Mouse (Mus musculus): ENCODE results near the gene Pld4. TPM values are rescaled to one million over a fixed set of nuclear protein-coding genes. Genes with fewer than 3 reads are reported as not detected.
"Not testable (repeated sequence)": the region's sequence is repeated elsewhere in the genome, so short reads cannot be mapped to it uniquely, and the experiment has no call there.

Pld4 gene
- polyA plus RNA-seq, 1 experiment from 2014 or later = 4.2 TPM

- peak; percentile 93 for ATAC-seq (ENCODE audit: low FRiP score)
- Histone ChIP-seq H3K27me3 (ENCODE audit: control insufficient read depth, insufficient read depth, low read length) (no peaks in the 10 kb centered on the region), H3K4me3 (ENCODE audit: low read depth, low read length) (peak within 1 kb of the TSS; percentile 66)
Measured at GRCm38 (mm10) chr12:112808587-112809364, 48.3 kb downstream of the Pld4 start, which contains the start of gene Clba1. TSS of gene Clba1 (plus strand) at chr12:112808937.

GRCm38 (mm10) chr12:112809641-112810040, 49.2 kb downstream of the Pld4 start:
- ATAC-seq (ENCODE audit: low FRiP score) (no peak), DNase-seq (ENCODE audit: low spot score, missing footprints) (no peak)
- H3K4me2 ChIP-seq = peak overlapping the region; percentile 98
- 27% methylated on average over 8 of the region's 8 CpGs for WGBS
- no peaks in the 10 kb centered on the region for H3K27me3 ChIP-seq (ENCODE audit: control insufficient read depth, insufficient read depth, low read length)
- no peaks in the 10 kb centered on the region for H3K9me3 ChIP-seq (ENCODE audit: control insufficient read depth, low read length)
- peaks cover 5% of the 10 kb centered on the region for H3K4me1 ChIP-seq (ENCODE audit: control insufficient read depth, insufficient read depth, low read length)
- no peak overlapping the region for H3K27ac ChIP-seq (ENCODE audit: low read depth, low read length)
- peak overlapping the region; percentile 71 for H3K9ac ChIP-seq (ENCODE audit: low read length)
- H3K36me3 ChIP-seq (ENCODE audit: control insufficient read depth, insufficient read depth, low read length) = no peaks in the 10 kb centered on the region
- H3K4me3 ChIP-seq (ENCODE audit: low read depth, low read length) = peak overlapping the region; percentile 66

More at GRCm38 (mm10) chr12:112808587-112809364, 48.3 kb downstream of the Pld4 start, which contains the start of gene Clba1:
- Histone ChIP-seq H3K9ac (ENCODE audit: low read length) (peak within 1 kb of the TSS; percentile 71), H3K4me2 (peak within 1 kb of the TSS; percentile 98), H3K27ac (ENCODE audit: low read depth, low read length) (0 out of 2 replicates have a peak within 1 kb of the TSS, but pooled peaks have one; percentile 22), H3K36me3 (ENCODE audit: control insufficient read depth, insufficient read depth, low read length) (no peaks in the 10 kb centered on the region), H3K4me1 (ENCODE audit: control insufficient read depth, insufficient read depth, low read length) (peaks cover 5% of the 10 kb centered on the region), H3K9me3 (ENCODE audit: control insufficient read depth, low read length) (no peaks in the 10 kb centered on the region)
- DNase-seq (ENCODE audit: low spot score, missing footprints) = peak; percentile 99
- under 1% methylated on average over 58 of the region's 64 CpGs for WGBS

- ATAC-seq (ENCODE audit: low FRiP score) = no peak
- no peak overlapping the region for H3K27ac ChIP-seq (ENCODE audit: low read depth, low read length)
- 69% methylated on average over 19 of the region's 19 CpGs for WGBS
- H3K4me2 ChIP-seq = peak overlapping the region; percentile 98; the same call in 1 of the 2 replicates
- 0 out of 2 replicates have a peak, but pooled peaks cover 2% of the 10 kb centered on the region for H3K36me3 ChIP-seq (ENCODE audit: control insufficient read depth, insufficient read depth, low read length)
- H3K9ac ChIP-seq (ENCODE audit: low read length) = no peak overlapping the region
- no peak overlapping the region for H3K4me3 ChIP-seq (ENCODE audit: low read depth, low read length)
- DNase-seq (ENCODE audit: low spot score, missing footprints) = no peak
- peaks cover 5% of the 10 kb centered on the region for H3K4me1 ChIP-seq (ENCODE audit: control insufficient read depth, insufficient read depth, low read length)
- H3K9me3 ChIP-seq (ENCODE audit: control insufficient read depth, low read length) = no peaks in the 10 kb centered on the region
- no peaks in the 10 kb centered on the region for H3K27me3 ChIP-seq (ENCODE audit: control insufficient read depth, insufficient read depth, low read length)
Measured at GRCm38 (mm10) chr12:112810092-112810885, 49.8 kb downstream of the Pld4 start.

GRCm38 (mm10) chr12:112813370-112813769, 52.9 kb downstream of the Pld4 start:
- H3K4me2 ChIP-seq = no peak overlapping the region
- DNase-seq (ENCODE audit: low spot score, missing footprints) (no peak), ATAC-seq (ENCODE audit: low FRiP score) (no peak)
- H3K9ac ChIP-seq (ENCODE audit: low read length) = no peak overlapping the region
- WGBS = 86% methylated on average over 7 of the region's 7 CpGs
- H3K36me3 ChIP-seq (ENCODE audit: control insufficient read depth, insufficient read depth, low read length) = peaks cover 5% of the 10 kb centered on the region; the same call in 1 of the 2 replicates
- peaks cover 5% of the 10 kb centered on the region for H3K4me1 ChIP-seq (ENCODE audit: control insufficient read depth, insufficient read depth, low read length)
- H3K9me3 ChIP-seq (ENCODE audit: control insufficient read depth, low read length) = no peaks in the 10 kb centered on the region
- H3K4me3 ChIP-seq (ENCODE audit: low read depth, low read length) = no peak overlapping the region
- H3K27ac ChIP-seq (ENCODE audit: low read depth, low read length) = no peak overlapping the region
- no peaks in the 10 kb centered on the region for H3K27me3 ChIP-seq (ENCODE audit: control insufficient read depth, insufficient read depth, low read length)

GRCm38 (mm10) chr12:112814682-112815470, 54.4 kb downstream of the Pld4 start:
- no peaks in the 10 kb centered on the region for H3K9me3 ChIP-seq (ENCODE audit: control insufficient read depth, low read length)
- ATAC-seq (ENCODE audit: low FRiP score) = no peak
- no peak for DNase-seq (ENCODE audit: low spot score, missing footprints)
- H3K4me2 ChIP-seq = no peak overlapping the region
- 78% methylated on average over 14 of the region's 14 CpGs for whole genome bisulfite sequencing
- H3K36me3 ChIP-seq (ENCODE audit: control insufficient read depth, insufficient read depth, low read length) = peaks cover 17% of the 10 kb centered on the region
- H3K27me3 ChIP-seq (ENCODE audit: control insufficient read depth, insufficient read depth, low read length) = no peaks in the 10 kb centered on the region
- no peak overlapping the region for H3K9ac ChIP-seq (ENCODE audit: low read length)
- H3K4me1 ChIP-seq (ENCODE audit: control insufficient read depth, insufficient read depth, low read length) = no peaks in the 10 kb centered on the region
- H3K4me3 ChIP-seq (ENCODE audit: low read depth, low read length) = no peak overlapping the region
- no peak overlapping the region for H3K27ac ChIP-seq (ENCODE audit: low read depth, low read length)

GRCm38 (mm10) chr12:112816294-112816693, 55.8 kb downstream of the Pld4 start:
- no peaks in the 10 kb centered on the region for H3K4me1 ChIP-seq (ENCODE audit: control insufficient read depth, insufficient read depth, low read length)
- whole genome bisulfite sequencing = 56% methylated on average over 4 of the region's 4 CpGs
- H3K9ac ChIP-seq (ENCODE audit: low read length) = no peak overlapping the region
- no peaks in the 10 kb centered on the region for H3K27me3 ChIP-seq (ENCODE audit: control insufficient read depth, insufficient read depth, low read length)
- H3K4me3 ChIP-seq (ENCODE audit: low read depth, low read length) = no peak overlapping the region
- peaks cover 25% of the 10 kb centered on the region for H3K36me3 ChIP-seq (ENCODE audit: control insufficient read depth, insufficient read depth, low read length)
- DNase-seq (ENCODE audit: low spot score, missing footprints) (peak; percentile 89), ATAC-seq (ENCODE audit: low FRiP score) (no peak)
- H3K27ac ChIP-seq (ENCODE audit: low read depth, low read length) = no peak overlapping the region
- H3K4me2 ChIP-seq = no peak overlapping the region
- H3K9me3 ChIP-seq (ENCODE audit: control insufficient read depth, low read length) = no peaks in the 10 kb centered on the region

- H3K4me2 ChIP-seq; H3K27ac ChIP-seq (ENCODE audit: low read depth, low read length); H3K9me3 ChIP-seq (ENCODE audit: control insufficient read depth, low read length); H3K4me3 ChIP-seq (ENCODE audit: low read depth, low read length); ATAC-seq (ENCODE audit: low FRiP score); H3K9ac ChIP-seq (ENCODE audit: low read length); H3K27me3 ChIP-seq (ENCODE audit: control insufficient read depth, insufficient read depth, low read length); DNase-seq (ENCODE audit: low spot score, missing footprints); H3K4me1 ChIP-seq (ENCODE audit: control insufficient read depth, insufficient read depth, low read length): not testable (repeated sequence)
- peaks cover 31% of the 10 kb centered on the region for H3K36me3 ChIP-seq (ENCODE audit: control insufficient read depth, insufficient read depth, low read length)
- WGBS = 88% methylated on average over 7 of the region's 7 CpGs
Measured at GRCm38 (mm10) chr12:112816866-112817265, 56.4 kb downstream of the Pld4 start.
